Comparison of ENCODE assay signal across 19 mouse cellular contexts in genomic region chr8:92569650-92570049, GRCm38 (mm10).
DNase-seq lines count a peak whose midpoint lies in the region; ATAC-seq and TF ChIP-seq lines count a peak whose summit lies in the region.
"Had no signal": no experiment of that assay in that cellular context is flagged by ENCODE, and none has a peak within 500 bp of the region (broad histone marks: within the 10 kb centered on the region; RNA-seq: fewer than 3 reads in every experiment).

No protein-coding gene starts in this region.

- no peak overlapping the region for H3K27ac ChIP-seq in hindbrain, embryonic 13.5 days
- H3K27ac ChIP-seq in hindbrain, embryonic 10.5 days: no peak overlapping the region
- no peak overlapping the region for H3K27ac ChIP-seq in hindbrain, embryonic 14.5 days
- H3K27ac ChIP-seq in neural tube, embryonic 11.5 days (ENCODE audit: low read depth, low read length): no peak overlapping the region
- H3K27ac ChIP-seq in left cerebral cortex, adult 2 months: no peak overlapping the region
- H3K27ac ChIP-seq: forebrain, embryonic 13.5 days; limb, embryonic 10.5 days; stomach, postnatal 0 days had no signal

- peaks cover 10% of the 10 kb centered on the region; the same call in 1 of the 2 replicates for H3K4me1 ChIP-seq in hindbrain, embryonic 13.5 days (replicated peaks)
- H3K4me1 ChIP-seq in hindbrain, embryonic 10.5 days (replicated peaks): no peaks in the 10 kb centered on the region
- no peaks in the 10 kb centered on the region for H3K4me1 ChIP-seq in hindbrain, embryonic 14.5 days (replicated peaks; ENCODE audit: control insufficient read depth, insufficient read depth, low read length)
- H3K4me1 ChIP-seq in neural tube, embryonic 11.5 days (ENCODE audit: control insufficient read depth, insufficient read depth, low read length): no peaks in the 10 kb centered on the region
- H3K4me1 ChIP-seq: forebrain, embryonic 13.5 days; megakaryocyte, embryonic 14.5 days had no signal

- no peak for TF ChIP-seq CTCF in left cerebral cortex, adult 2 months (IDR thresholded peaks at IDR 0.05)

- H3K4me2 ChIP-seq in hindbrain, embryonic 13.5 days: no peak overlapping the region
- no peak overlapping the region for H3K4me2 ChIP-seq in hindbrain, embryonic 14.5 days (replicated peaks)
- H3K4me2 ChIP-seq in neural tube, embryonic 11.5 days (ENCODE audit: low read depth): no peak overlapping the region
- H3K4me2 ChIP-seq: forebrain, embryonic 13.5 days had no signal

- no peaks in the 10 kb centered on the region for H3K9me3 ChIP-seq in hindbrain, embryonic 13.5 days
- no peaks in the 10 kb centered on the region for H3K9me3 ChIP-seq in hindbrain, embryonic 10.5 days
- no peaks in the 10 kb centered on the region for H3K9me3 ChIP-seq in hindbrain, embryonic 14.5 days (ENCODE audit: control insufficient read depth, low read length)
- no peaks in the 10 kb centered on the region; the same call in 1 of the 2 replicates for H3K9me3 ChIP-seq in neural tube, embryonic 11.5 days (ENCODE audit: control insufficient read depth, low read length)
- H3K9me3 ChIP-seq: forebrain, embryonic 13.5 days; limb, embryonic 10.5 days had no signal

- intact Hi-C loops in left cerebral cortex, adult 2 months (cut with DNase I): no loop called here

- H3K27me3 ChIP-seq in hindbrain, embryonic 13.5 days: no peaks in the 10 kb centered on the region
- no peaks in the 10 kb centered on the region for H3K27me3 ChIP-seq in hindbrain, embryonic 10.5 days (ENCODE audit: insufficient read depth, poor library complexity, severe bottlenecking)
- no peaks in the 10 kb centered on the region for H3K27me3 ChIP-seq in hindbrain, embryonic 14.5 days (ENCODE audit: control insufficient read depth, insufficient read depth, low read length)
- H3K27me3 ChIP-seq in neural tube, embryonic 11.5 days (ENCODE audit: control insufficient read depth, insufficient read depth, low read length): no peaks in the 10 kb centered on the region
- H3K27me3 ChIP-seq: forebrain, embryonic 13.5 days; megakaryocyte, embryonic 14.5 days had no signal

- H3K4me3 ChIP-seq in hindbrain, embryonic 13.5 days: no peak overlapping the region
- H3K4me3 ChIP-seq in hindbrain, embryonic 10.5 days: no peak overlapping the region
- no peak overlapping the region for H3K4me3 ChIP-seq in hindbrain, embryonic 14.5 days (replicated peaks; ENCODE audit: low read length)
- no peak overlapping the region for H3K4me3 ChIP-seq in neural tube, embryonic 11.5 days (ENCODE audit: low read depth, low read length)
- no peak overlapping the region for H3K4me3 ChIP-seq in left cerebral cortex, adult 2 months
- H3K4me3 ChIP-seq: forebrain, embryonic 13.5 days; limb, embryonic 10.5 days; megakaryocyte, embryonic 14.5 days had no signal

- H3K9ac ChIP-seq in hindbrain, embryonic 13.5 days: no peak overlapping the region
- no peak overlapping the region for H3K9ac ChIP-seq in hindbrain, embryonic 14.5 days
- H3K9ac ChIP-seq in neural tube, embryonic 11.5 days (ENCODE audit: low read length): no peak overlapping the region
- H3K9ac ChIP-seq: forebrain, embryonic 13.5 days had no signal

- WGBS in hindbrain, embryonic 13.5 days: 49% methylated on average over 10 of the region's 10 CpGs
- WGBS in hindbrain, embryonic 10.5 days: 86% methylated on average over 10 of the region's 10 CpGs
- 44% methylated on average over 10 of the region's 10 CpGs for WGBS in hindbrain, embryonic 14.5 days
- WGBS in neural tube, embryonic 11.5 days: 61% methylated on average over 10 of the region's 10 CpGs

- H3K36me3 ChIP-seq in hindbrain, embryonic 13.5 days: no peaks in the 10 kb centered on the region
- no peaks in the 10 kb centered on the region for H3K36me3 ChIP-seq in hindbrain, embryonic 10.5 days
- no peaks in the 10 kb centered on the region for H3K36me3 ChIP-seq in hindbrain, embryonic 14.5 days (replicated peaks; ENCODE audit: control insufficient read depth, insufficient read depth)
- no peaks in the 10 kb centered on the region for H3K36me3 ChIP-seq in neural tube, embryonic 11.5 days (ENCODE audit: control insufficient read depth, insufficient read depth, low read length)
- H3K36me3 ChIP-seq: limb, embryonic 10.5 days had no signal

- no peak for DNase-seq in hindbrain, embryonic 10.5 days (ENCODE audit: low spot score)
- DNase-seq in hindbrain, embryonic 14.5 days (ENCODE audit: low spot score): peak; percentile 45
- DNase-seq in neural tube, embryonic 11.5 days (ENCODE audit: low spot score): peak; percentile 42
- DNase-seq in left cerebral cortex, adult 2 months (ENCODE audit: extremely low spot score in 1 of 2, low spot score in 2 of 2): no peak
- DNase-seq in layer of hippocampus, adult 9-11 months: no peak
- DNase-seq: adrenal gland, adult 8-10 months; cerebellum, adult 9-10 months; gastrocnemius, postnatal 25 days; kidney, adult 2 months; kidney, postnatal 14 days; lung, adult 18-20 months; lung, postnatal 14 days; right cerebral cortex, postnatal 4 days had no signal

- ATAC-seq in hindbrain, embryonic 13.5 days (ENCODE audit: low FRiP score): peak; percentile 24; the same call in 1 of the 2 replicates
- ATAC-seq in hindbrain, embryonic 14.5 days (ENCODE audit: low FRiP score): no peak; the same call in 1 of the 2 replicates
- ATAC-seq in neural tube, embryonic 11.5 days (ENCODE audit: insufficient read depth, low FRiP score, low TSS enrichment): no peak
- no peak for ATAC-seq in erythroid progenitor cell, adult 5-6 weeks (replicated peaks; ENCODE audit: low FRiP score, poor library complexity, severe bottlenecking)
- ATAC-seq: forebrain, embryonic 13.5 days had no signal

Comparison
In these comparisons a context has a peak if more than half of its experiments do, and no peak if none do; other contexts are left out.
1. DNase-seq: peak in hindbrain, embryonic 14.5 days (single experiment) and neural tube, embryonic 11.5 days (single experiment); none in hindbrain, embryonic 10.5 days (single experiment), left cerebral cortex, adult 2 months (0 of 2) and layer of hippocampus, adult 9-11 months (single experiment).